Mouse (Mus musculus) C2C12 (cell line): ENCODE measurements around the gene Ntn5. TPM values are rescaled to one million over a fixed set of nuclear protein-coding genes. Genes with fewer than 3 reads are reported as not detected.
A peak's percentile ranks its signal among the peaks of the same experiment; 100 is the strongest.

Experiments
- H3K27me3 ChIP-seq: one replicate; pipeline ENCODE4 v1.6.1; 2011; ENCODE audit not compliant: control insufficient read depth, insufficient read depth, insufficient read length
- H3K36me3 ChIP-seq: one replicate; pipeline ENCODE4 v1.6.1; 2011; ENCODE audit not compliant: control insufficient read depth, insufficient read depth
- H3K4me3 ChIP-seq: one replicate; pipeline ENCODE4 v1.5.1; 2011; ENCODE audit warnings: mild to moderate bottlenecking, control low read depth; ENCODE audit not compliant: poor library complexity, insufficient read depth, severe bottlenecking
- H3K79me2 ChIP-seq: one replicate; pipeline ENCODE4 v1.6.1; 2011; ENCODE audit not compliant: control insufficient read depth, insufficient read depth
- H3K79me3 ChIP-seq: one replicate; pipeline ENCODE4 v1.6.1; 2011; ENCODE audit warnings: low read depth, control low read depth
- H3ac ChIP-seq: one replicate; pipeline ENCODE3; 2011; ENCODE audit warnings: low read depth; ENCODE audit not compliant: control insufficient read depth, insufficient read length
- CEBPB ChIP-seq: IDR thresholded peaks from one replicate; pipeline ENCODE4 v1.6.1; 2011; ENCODE audit warnings: low read depth, mild to moderate bottlenecking, control low read depth, moderate library complexity
- CTCF ChIP-seq: IDR thresholded peaks from one replicate; pipeline ENCODE4 v1.5.1; 2011; ENCODE audit not compliant: control insufficient read depth, insufficient read depth, insufficient read length
- FOSL1 ChIP-seq: IDR thresholded peaks from one replicate; pipeline ENCODE4 v1.8.0; 2011; ENCODE audit warnings: mild to moderate bottlenecking, low read length; ENCODE audit not compliant: poor library complexity, insufficient read depth, severe bottlenecking
- MAX ChIP-seq: IDR thresholded peaks from one replicate; pipeline ENCODE4 v1.6.1; 2011; ENCODE audit warnings: mild to moderate bottlenecking, control low read depth
- MYOD1 ChIP-seq: IDR thresholded peaks from one replicate; pipeline ENCODE4 v1.6.1; 2011; ENCODE audit warnings: low read depth; ENCODE audit not compliant: control insufficient read depth, insufficient read length
- MYOG ChIP-seq: IDR thresholded peaks from one replicate; pipeline ENCODE4 v1.6.1; 2011; ENCODE audit not compliant: control insufficient read depth, insufficient read length; ENCODE audit errors: extremely low read depth
- USF1 ChIP-seq: IDR thresholded peaks from one replicate; pipeline ENCODE4 v1.6.1; 2011; ENCODE audit warnings: low read depth, mild to moderate bottlenecking, control low read depth, moderate library complexity
- polyA plus RNA-seq: library from polyadenylated mRNA; unstranded; fragments of >200 nt; fragmentation: generic; extraction: Trizol; gene quantifications from one replicate; pipeline ENCODE4 v1.2.1, GENCODE M21; 2012; ENCODE audit warnings: missing spikeins

Ntn5 gene
- polyA plus RNA-seq, 1 experiment, result 0.04 TPM

DNA sequence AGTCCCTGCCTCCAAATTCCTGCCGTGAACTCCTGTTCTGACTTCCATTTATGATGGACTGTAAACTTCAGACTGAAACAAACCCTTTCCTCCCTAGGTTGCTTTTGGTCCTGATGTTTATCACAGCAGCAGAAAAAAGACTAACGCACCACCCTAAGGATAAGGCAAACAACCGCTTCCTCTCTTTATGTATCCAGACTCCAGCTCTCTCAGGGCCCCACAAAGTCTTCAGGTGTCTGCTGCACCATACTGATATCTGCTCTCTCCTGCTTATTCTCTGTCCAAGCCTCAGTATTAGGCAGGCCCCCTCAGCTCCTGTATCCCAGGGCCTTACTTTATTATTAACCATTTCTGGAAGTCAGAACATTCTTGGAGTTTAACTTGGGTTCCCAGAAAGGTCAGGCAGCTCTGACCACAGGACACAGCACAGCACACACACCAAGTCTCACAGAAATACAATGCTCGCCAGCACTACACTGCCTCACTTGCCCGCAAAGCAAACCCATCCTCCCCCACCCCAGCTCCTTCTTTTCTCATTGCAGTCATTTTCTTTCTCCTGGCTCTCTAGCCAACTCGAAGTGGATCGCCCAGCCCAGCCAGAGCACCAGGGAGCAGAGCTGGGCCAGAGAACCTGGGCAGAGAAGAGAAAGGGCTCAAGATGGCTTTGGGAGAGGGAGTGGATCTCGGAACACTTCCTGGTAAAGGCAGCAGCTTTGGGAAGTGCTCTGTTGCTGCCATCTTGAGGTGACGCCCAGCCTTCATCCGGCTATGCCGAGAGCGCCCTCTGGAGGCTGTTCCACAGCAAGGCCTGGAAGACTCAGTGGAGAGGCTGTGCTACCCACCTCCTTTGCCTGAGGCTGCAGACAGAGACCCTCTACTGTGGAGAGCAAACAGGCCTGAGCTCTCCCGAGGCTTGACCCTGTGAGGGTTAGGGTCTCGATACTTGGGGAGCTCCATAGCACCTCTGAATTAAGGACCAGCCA, 1.4 kb upstream of the Ntn5 start:
- Histone ChIP-seq H3K79me2 (no peaks in the 10 kb centered on the region), H3ac (no peak overlapping the region), H3K4me3 (no peak overlapping the region), H3K36me3 (no peaks in the 10 kb centered on the region), H3K27me3 (no peaks in the 10 kb centered on the region), H3K79me3 (no peaks in the 10 kb centered on the region)
- TF ChIP-seq CTCF, result peak; percentile 93
- TF ChIP-seq CEBPB, result no peak
- TF ChIP-seq MYOG, result no peak
- no peak for TF ChIP-seq MYOD1

DNA sequence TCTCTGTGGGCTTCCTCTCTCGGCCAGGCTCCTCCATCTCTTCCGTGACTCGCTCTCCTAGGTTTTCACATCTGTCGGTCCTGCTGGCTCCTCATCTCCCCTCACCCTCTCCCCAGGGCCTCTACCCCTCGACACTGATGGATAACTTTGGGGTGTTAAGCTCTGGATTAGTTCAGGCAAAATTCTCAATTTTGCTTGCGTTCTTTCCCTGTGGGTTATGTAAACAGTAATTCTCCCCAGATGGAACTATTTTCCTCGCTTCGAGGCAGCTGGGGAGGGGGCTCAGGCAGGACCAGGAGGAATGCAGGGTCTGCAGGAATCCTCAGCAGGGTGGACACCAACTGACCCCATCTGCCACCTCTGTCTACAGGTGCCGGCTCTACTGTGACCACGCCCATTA, 2.0 kb downstream of the Ntn5 start:
- H3K4me3 ChIP-seq, result no peak overlapping the region
- H3K36me3 ChIP-seq, result no peaks in the 10 kb centered on the region
- H3ac ChIP-seq, result no peak overlapping the region
- H3K79me2 ChIP-seq, result no peaks in the 10 kb centered on the region
- no peak for TF ChIP-seq FOSL1
- no peak for TF ChIP-seq MYOG
- no peak for TF ChIP-seq MYOD1
- TF ChIP-seq USF1, result no peak
- no peak for TF ChIP-seq CEBPB
- TF ChIP-seq MAX, result no peak
- no peak for TF ChIP-seq CTCF
- no peaks in the 10 kb centered on the region for H3K79me3 ChIP-seq
- H3K27me3 ChIP-seq, result no peaks in the 10 kb centered on the region

DNA sequence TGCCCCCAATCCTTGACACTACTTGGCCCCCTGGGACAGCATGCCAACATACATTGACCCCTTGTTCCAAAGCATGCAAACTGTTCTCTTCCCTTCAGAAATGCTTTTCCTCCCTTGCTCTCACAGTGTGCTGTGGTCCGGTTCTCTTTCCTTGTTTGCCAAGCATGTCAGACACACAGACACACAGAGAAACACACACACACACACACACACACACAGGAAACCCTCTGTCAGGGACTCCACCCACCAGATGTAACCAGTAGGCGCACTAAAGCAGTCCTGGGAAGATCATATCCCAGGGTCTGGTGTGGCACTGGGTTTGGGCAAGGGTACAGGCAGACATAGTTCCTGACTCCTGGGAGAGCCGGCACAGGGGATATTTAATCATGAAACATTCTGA, 3.0 kb downstream of the Ntn5 start:
- H3K79me2 ChIP-seq, result no peaks in the 10 kb centered on the region
- H3K4me3 ChIP-seq, result no peak overlapping the region
- no peaks in the 10 kb centered on the region for H3K79me3 ChIP-seq
- H3ac ChIP-seq, result no peak overlapping the region
- no peaks in the 10 kb centered on the region for H3K36me3 ChIP-seq
- TF ChIP-seq MYOG (no peak), MYOD1 (no peak), FOSL1 (no peak), CEBPB (no peak), MAX (no peak), USF1 (no peak), CTCF (no peak)
- H3K27me3 ChIP-seq, result no peaks in the 10 kb centered on the region

DNA sequence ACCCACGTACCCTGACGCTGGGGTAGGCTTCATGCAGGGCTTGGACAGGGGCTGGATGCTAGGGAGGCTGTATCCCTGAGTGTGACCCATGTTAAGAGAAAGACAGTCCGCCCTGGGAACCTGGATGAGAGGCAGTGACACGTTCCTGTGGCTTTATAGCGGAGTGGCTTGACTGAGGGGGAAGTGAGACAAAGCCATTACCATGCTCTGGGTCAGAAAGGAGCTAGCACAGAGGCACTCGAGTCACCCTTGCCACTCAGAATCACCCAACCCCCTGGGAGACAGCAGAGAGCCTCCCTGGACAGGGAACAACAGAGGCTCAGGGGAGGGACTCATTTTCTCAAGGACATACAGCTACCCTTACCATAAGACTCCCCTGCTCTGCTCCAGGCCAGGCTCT, 5.3 kb downstream of the Ntn5 start:
- no peaks in the 10 kb centered on the region for H3K27me3 ChIP-seq
- H3K79me3 ChIP-seq, result no peaks in the 10 kb centered on the region
- no peaks in the 10 kb centered on the region for H3K36me3 ChIP-seq
- TF ChIP-seq MAX (no peak), MYOG (no peak), MYOD1 (no peak), FOSL1 (no peak), CTCF (no peak), USF1 (no peak), CEBPB (no peak)
- H3K4me3 ChIP-seq, result no peak overlapping the region
- no peaks in the 10 kb centered on the region for H3K79me2 ChIP-seq
- H3ac ChIP-seq, result no peak overlapping the region

DNA sequence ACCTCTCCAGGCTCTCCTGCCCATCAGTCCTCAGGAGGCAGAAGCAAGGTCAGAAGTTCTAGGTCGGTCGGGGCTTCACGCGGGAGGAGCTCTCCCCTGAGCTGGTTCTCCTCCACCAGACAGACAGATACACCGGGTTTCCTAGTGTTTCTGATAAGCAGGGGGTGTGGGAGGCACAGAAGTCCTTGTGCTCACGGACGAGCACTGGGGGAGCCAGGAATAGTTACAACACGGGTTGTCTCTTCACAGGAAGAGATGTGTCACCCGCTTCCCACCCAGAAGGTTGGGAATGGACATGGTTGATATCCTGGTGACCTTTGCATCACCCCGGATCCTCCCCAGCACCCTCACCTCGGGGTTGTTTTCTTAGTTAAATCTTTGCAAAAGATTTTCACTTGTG, 6.0 kb downstream of the Ntn5 start:
- H3ac ChIP-seq, result no peak overlapping the region
- no peaks in the 10 kb centered on the region for H3K27me3 ChIP-seq
- no peaks in the 10 kb centered on the region for H3K79me2 ChIP-seq
- no peaks in the 10 kb centered on the region for H3K79me3 ChIP-seq
- no peak overlapping the region for H3K4me3 ChIP-seq
- TF ChIP-seq CTCF, result no peak
- TF ChIP-seq USF1, result no peak
- no peak for TF ChIP-seq CEBPB
- TF ChIP-seq FOSL1, result no peak
- no peak for TF ChIP-seq MYOG
- no peak for TF ChIP-seq MYOD1
- no peak for TF ChIP-seq MAX
- no peaks in the 10 kb centered on the region for H3K36me3 ChIP-seq

GRCm38 (mm10) chr7:45692364-45692763, 8.5 kb downstream of the Ntn5 start:
- no peaks in the 10 kb centered on the region for H3K79me3 ChIP-seq
- no peaks in the 10 kb centered on the region for H3K36me3 ChIP-seq
- no peak overlapping the region for H3ac ChIP-seq
- no peaks in the 10 kb centered on the region for H3K27me3 ChIP-seq
- TF ChIP-seq MAX (no peak), CTCF (no peak), MYOG (no peak), USF1 (no peak), CEBPB (no peak), MYOD1 (no peak)
- H3K4me3 ChIP-seq, result no peak overlapping the region
- no peaks in the 10 kb centered on the region for H3K79me2 ChIP-seq
